Mouse (Mus musculus) MEL (cell line): Measurements from ENCODE around the gene Slc25a22. TPM values are rescaled to one million over a fixed set of nuclear protein-coding genes. Genes with fewer than 3 reads are reported as not detected.

Experiments
- DNase-seq: peaks from one replicate; pipeline ENCODE4 v3.0.0; 2011; ENCODE audit warnings: low read depth, low spot score
- H3K27ac ChIP-seq: 2 replicates; pipeline ENCODE4 v1.5.1; 2012; ENCODE audit warnings: low read depth, mild to moderate bottlenecking, control low read depth, low read length, moderate library complexity; ENCODE audit not compliant: control insufficient read depth
- H3K27me3 ChIP-seq, 2 experiments: fragments of 150-350 bp in 1 of 2; sonication (generic) in 1 of 2; 2 replicates each; pipeline ENCODE4 v1.6.1; 2012; ENCODE audit warnings: low read length in 2 of 2, mild to moderate bottlenecking in 2 of 2, improper control_type of control experiment in 1 of 2, moderate library complexity in 1 of 2; ENCODE audit not compliant: insufficient read depth in 2 of 2, control insufficient read depth in 1 of 2
- H3K36me3 ChIP-seq, 2 experiments: 2 replicates each; pipeline ENCODE4 v1.6.1; 2012 to 2014; ENCODE audit warnings: low read length in 2 of 2, improper control_type of control experiment in 1 of 2, inconsistent platforms in 1 of 2, mild to moderate bottlenecking in 1 of 2; ENCODE audit not compliant: insufficient read depth in 2 of 2, control insufficient read depth in 1 of 2
- H3K4me1 ChIP-seq, 2 experiments: fragments of 150-350 bp in 1 of 2; sonication (generic) in 1 of 2; 2 replicates each; pipeline ENCODE4 v1.6.1; 2012; ENCODE audit warnings: low read length in 2 of 2, improper control_type of control experiment in 1 of 2, mild to moderate bottlenecking in 1 of 2; ENCODE audit not compliant: insufficient read depth in 2 of 2, control insufficient read depth in 1 of 2
- H3K4me3 ChIP-seq, 2 experiments: fragments of 150-350 bp in 1 of 2; sonication (generic) in 1 of 2; 2 replicates each; pipeline ENCODE4 v1.5.1; 2012; ENCODE audit warnings: low read depth in 2 of 2, low read length in 2 of 2, mild to moderate bottlenecking in 2 of 2, moderate library complexity in 2 of 2, control low read depth in 1 of 2, improper control_type of control experiment in 1 of 2; ENCODE audit not compliant: control insufficient read depth in 1 of 2, insufficient read depth in 1 of 2
- H3K79me2 ChIP-seq: 2 replicates; pipeline ENCODE4 v1.6.1; 2012; ENCODE audit warnings: mild to moderate bottlenecking, low read length, moderate library complexity; ENCODE audit not compliant: control insufficient read depth, poor library complexity, insufficient read depth
- H3K9ac ChIP-seq: 2 replicates; pipeline ENCODE4 v1.6.1; 2012; ENCODE audit warnings: low read depth, mild to moderate bottlenecking, control low read depth, low read length, moderate library complexity; ENCODE audit not compliant: control insufficient read depth, poor library complexity, severe bottlenecking
- H3K9me3 ChIP-seq: fragments of 150-350 bp; sonication (generic); replicated peaks from 2 replicates; pipeline ENCODE4 v1.6.1; 2012; ENCODE audit warnings: mild to moderate bottlenecking, low read length, improper control_type of control experiment, moderate library complexity; ENCODE audit not compliant: insufficient read depth
- CHD2 ChIP-seq: IDR thresholded peaks from 2 replicates; pipeline ENCODE4 v1.6.1; 2011; ENCODE audit warnings: low read length, improper control_type of control experiment
- E2F4 ChIP-seq: IDR thresholded peaks from 2 replicates; pipeline ENCODE4 v1.6.1; 2011; ENCODE audit warnings: low read depth, low read length, improper control_type of control experiment, borderline replicate concordance
- ELF1 ChIP-seq: IDR thresholded peaks from 2 replicates; pipeline ENCODE4 v1.6.1; 2014; ENCODE audit warnings: low read depth, mild to moderate bottlenecking, inconsistent platforms, low read length, improper control_type of control experiment, moderate library complexity
- ETS1 ChIP-seq: IDR thresholded peaks from 2 replicates; pipeline ENCODE4 v1.6.1; 2012; ENCODE audit warnings: low read depth, mild to moderate bottlenecking, inconsistent platforms, low read length, improper control_type of control experiment, moderate library complexity
- HCFC1 ChIP-seq: IDR thresholded peaks from 2 replicates; pipeline ENCODE4 v1.6.1; 2012; ENCODE audit warnings: low read depth, mild to moderate bottlenecking, inconsistent platforms, low read length, improper control_type of control experiment, moderate library complexity
- JUND ChIP-seq: IDR thresholded peaks from 2 replicates; pipeline ENCODE4 v1.6.1; 2011; ENCODE audit warnings: low read depth, mild to moderate bottlenecking, improper control_type of control experiment, low read length
- MAX ChIP-seq: IDR thresholded peaks from 2 replicates; pipeline ENCODE4 v1.6.1; 2011; ENCODE audit warnings: low read length, improper control_type of control experiment
- MXI1 ChIP-seq: IDR thresholded peaks from 2 replicates; pipeline ENCODE4 v1.6.1; 2011; ENCODE audit warnings: mild to moderate bottlenecking, low read depth, low read length, improper control_type of control experiment
- MYB ChIP-seq: IDR thresholded peaks from 2 replicates; pipeline ENCODE4 v1.6.1; 2011; ENCODE audit warnings: mild to moderate bottlenecking, low read depth, low read length, improper control_type of control experiment
- MYC ChIP-seq: IDR thresholded peaks from 2 replicates; pipeline ENCODE4 v1.6.1; 2011; ENCODE audit warnings: low read depth, mild to moderate bottlenecking, low read length, improper control_type of control experiment, moderate library complexity
- POLR2A ChIP-seq, 2 experiments: IDR thresholded peaks; 2 replicates each; pipeline ENCODE4 v1.6.1; 2011 to 2012; ENCODE audit warnings: low read length in 2 of 2, mild to moderate bottlenecking in 2 of 2, control low read depth in 1 of 2, improper control_type of control experiment in 1 of 2, low read depth in 1 of 2, moderate library complexity in 1 of 2; ENCODE audit not compliant: control insufficient read depth in 1 of 2, insufficient read depth in 1 of 2, poor library complexity in 1 of 2
- POLR2AphosphoS2 ChIP-seq: IDR thresholded peaks from 2 replicates; pipeline ENCODE4 v1.6.1; 2011; ENCODE audit warnings: low read length, improper control_type of control experiment
- SIN3A ChIP-seq: IDR thresholded peaks from 2 replicates; pipeline ENCODE4 v1.6.1; 2012; ENCODE audit warnings: low read length, improper control_type of control experiment, inconsistent platforms
- TBP ChIP-seq: IDR thresholded peaks from 2 replicates; pipeline ENCODE4 v1.8.0; 2011; ENCODE audit warnings: low read depth, low read length, improper control_type of control experiment
- ZC3H11A ChIP-seq: IDR thresholded peaks from 2 replicates; pipeline ENCODE4 v1.6.1; 2012; ENCODE audit warnings: low read depth, mild to moderate bottlenecking, inconsistent platforms, low read length, improper control_type of control experiment
- ZKSCAN1 ChIP-seq: IDR thresholded peaks from 2 replicates; pipeline ENCODE4 v1.6.1; 2012; ENCODE audit warnings: low read depth, mild to moderate bottlenecking, inconsistent platforms, low read length, improper control_type of control experiment, moderate library complexity
- polyA plus RNA-seq, 2 experiments: library from polyadenylated mRNA; stranded (reverse) in 1 of 2; unstranded in 1 of 2; fragments of >175 nt in 1 of 2; fragments of >200 nt in 1 of 2; gene quantifications; 2 replicates each; pipeline versions ENCODE4 v1.2.1 to v1.2.4; 2012; ENCODE audit warnings: low replicate concordance in 2 of 2, low read depth in 1 of 2; ENCODE audit not compliant: insufficient read length in 2 of 2, insufficient read depth in 1 of 2, missing spikeins in 1 of 2
- total RNA-seq: library from RNA; depleted of rRNA; stranded (reverse); fragments of 300-350 nt; gene quantifications from 2 replicates; pipeline ENCODE4 v1.2.3, GENCODE M21; 2012

Gene Slc25a22
- total and polyA plus RNA-seq, 3 experiments = 23.8 to 46.0 TPM; not detected in 1

GRCm38 (mm10) chr7:141429310-141429709 is 8.4 kb downstream of the Slc25a22 start, which contains the start of gene Cend1:
Cend1 (minus strand) TSS chr7:141429491.
- no peak for DNase-seq
- Histone ChIP-seq H3K27ac (no peak within 1 kb of the TSS), H3K9me3 (no peaks in the 10 kb centered on the region), H3K79me2 (0 out of 2 replicates have a peak, but pooled peaks cover under 1% of the 10 kb centered on the region), H3K36me3 (peaks cover 0 to 4% of the 10 kb centered on the region in 2 experiments; a peak in 2 of 4 replicates), H3K9ac (no peak within 1 kb of the TSS), H3K4me3 (no peak within 1 kb of the TSS), H3K27me3 (no peaks in the 10 kb centered on the region)
- peak; percentile 4; the same call in 1 of the 2 replicates for TF ChIP-seq POLR2AphosphoS2
- no peak for TF ChIP-seq TBP
- TF ChIP-seq, all 39 proteins: peak for 1
- peaks cover 0 to 6% of the 10 kb centered on the region in 2 experiments; a peak in 1 of 4 replicates for H3K4me1 ChIP-seq

DNA sequence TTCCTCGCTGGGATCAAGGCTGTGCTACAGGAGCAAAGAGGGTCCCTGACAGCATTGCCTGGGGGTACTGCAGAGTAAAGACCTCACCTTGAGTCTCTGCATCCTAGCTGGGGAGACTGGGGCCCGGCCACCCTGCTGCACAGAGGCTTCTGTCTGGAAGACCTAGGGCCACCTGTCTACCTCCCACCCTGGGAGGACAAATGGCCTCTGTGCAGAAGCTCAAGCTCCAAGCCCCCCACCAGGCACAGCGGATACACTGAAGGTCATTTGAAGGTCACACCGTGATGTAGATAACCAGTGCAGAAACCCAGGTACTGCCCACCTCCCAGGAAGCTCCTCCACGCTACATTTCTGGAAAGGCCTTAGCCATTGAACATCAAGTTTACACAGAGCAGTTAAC is 9.0 kb downstream of the Slc25a22 start:
- Histone ChIP-seq H3K9ac (no peak overlapping the region), H3K79me2 (no peaks in the 10 kb centered on the region), H3K4me1 (peaks cover 0 to 6% of the 10 kb centered on the region in 2 experiments; a peak in 1 of 4 replicates), H3K9me3 (no peaks in the 10 kb centered on the region), H3K27ac (no peak overlapping the region), H3K36me3 (peaks cover 0 to 4% of the 10 kb centered on the region in 2 experiments; a peak in 1 of 4 replicates), H3K4me3 (no peak overlapping the region), H3K27me3 (no peaks in the 10 kb centered on the region)
- TF ChIP-seq ETS1 (no peak), MYB (no peak), E2F4 (no peak), ZC3H11A (no peak), ZKSCAN1 (no peak), POLR2A (IDR thresholded peaks at IDR 0.05; ENCODE audit: control insufficient read depth in 1 of 2, insufficient read depth in 1 of 2, low read depth in 1 of 2, low read length in 2 of 2, poor library complexity in 1 of 2) (no peak), HCFC1 (no peak), SIN3A (no peak), MAX (no peak), CHD2 (no peak), ELF1 (no peak), MXI1 (no peak), TBP (no peak), JUND (no peak), MYC (no peak)
- no peak for DNase-seq
